Mouse (Mus musculus): Measurements from ENCODE around the gene Ier3. TPM values are rescaled to one million over a fixed set of nuclear protein-coding genes. Genes with fewer than 3 reads are reported as not detected.

The Ier3 gene
- polyA plus RNA-seq, 1 experiment from 2014 or later: 38.6 TPM

GRCm38 (mm10) chr17:35788025-35788424 lies 33.5 kb upstream of the Ier3 start:
- H3K27ac ChIP-seq (ENCODE audit: poor library complexity, severe bottlenecking): no peak overlapping the region
- H3K4me1 ChIP-seq (replicated peaks): peaks cover 23% of the 10 kb centered on the region
- H3K4me3 ChIP-seq: no peak overlapping the region
- H3K9me3 ChIP-seq (replicated peaks): no peaks in the 10 kb centered on the region
- ATAC-seq (ENCODE audit: insufficient number of reproducible peaks, low FRiP score): no peak
- no peak overlapping the region for H3K9ac ChIP-seq
- no peaks in the 10 kb centered on the region for H3K36me3 ChIP-seq
- WGBS: 75% methylated on average over 3 of the region's 3 CpGs
- H3K27me3 ChIP-seq (replicated peaks): no peaks in the 10 kb centered on the region
- H3K4me2 ChIP-seq: no peak overlapping the region

GRCm38 (mm10) chr17:35790933-35791332 lies 30.6 kb upstream of the Ier3 start:
- H3K4me3 ChIP-seq: no peak overlapping the region
- no peak overlapping the region for H3K9ac ChIP-seq
- 78% methylated on average over 4 of the region's 4 CpGs for WGBS
- H3K4me2 ChIP-seq: no peak overlapping the region
- H3K4me1 ChIP-seq (replicated peaks): peaks cover under 1% of the 10 kb centered on the region; the same call in 1 of the 2 replicates
- no peaks in the 10 kb centered on the region for H3K36me3 ChIP-seq
- no peak overlapping the region for H3K27ac ChIP-seq (ENCODE audit: poor library complexity, severe bottlenecking)
- no peak for ATAC-seq (ENCODE audit: insufficient number of reproducible peaks, low FRiP score)
- no peaks in the 10 kb centered on the region for H3K27me3 ChIP-seq (replicated peaks)
- H3K9me3 ChIP-seq (replicated peaks): no peaks in the 10 kb centered on the region

DNA sequence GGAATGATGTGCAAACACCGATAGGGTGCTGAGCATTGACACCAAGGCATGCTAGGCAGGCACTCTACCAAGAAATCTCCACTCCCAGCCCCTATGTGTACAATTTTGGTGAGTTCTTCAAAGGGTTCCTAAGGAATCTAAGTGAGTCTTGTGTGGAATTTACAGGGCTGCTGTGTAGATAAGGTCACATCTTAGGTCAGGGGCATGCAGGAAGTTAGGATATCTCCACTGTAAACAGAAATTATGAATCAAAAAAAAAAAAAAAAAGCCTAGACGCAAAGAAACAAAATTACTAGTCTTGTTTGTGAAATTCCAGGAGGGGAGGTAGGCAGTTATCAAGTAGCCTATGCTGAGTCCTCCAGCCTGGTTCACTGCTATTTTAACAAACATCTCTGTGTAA lies 28.6 kb upstream of the Ier3 start:
- Histone ChIP-seq H3K9ac (no peak overlapping the region), H3K9me3 (replicated peaks) (no peaks in the 10 kb centered on the region), H3K4me1 (replicated peaks) (no peaks in the 10 kb centered on the region), H3K4me2 (no peak overlapping the region), H3K36me3 (no peaks in the 10 kb centered on the region), H3K27ac (ENCODE audit: poor library complexity, severe bottlenecking) (no peak overlapping the region), H3K4me3 (no peak overlapping the region), H3K27me3 (replicated peaks) (no peaks in the 10 kb centered on the region)
- ATAC-seq (ENCODE audit: insufficient number of reproducible peaks, low FRiP score): no peak
- 64% methylated on average over 2 of the region's 2 CpGs for WGBS

DNA sequence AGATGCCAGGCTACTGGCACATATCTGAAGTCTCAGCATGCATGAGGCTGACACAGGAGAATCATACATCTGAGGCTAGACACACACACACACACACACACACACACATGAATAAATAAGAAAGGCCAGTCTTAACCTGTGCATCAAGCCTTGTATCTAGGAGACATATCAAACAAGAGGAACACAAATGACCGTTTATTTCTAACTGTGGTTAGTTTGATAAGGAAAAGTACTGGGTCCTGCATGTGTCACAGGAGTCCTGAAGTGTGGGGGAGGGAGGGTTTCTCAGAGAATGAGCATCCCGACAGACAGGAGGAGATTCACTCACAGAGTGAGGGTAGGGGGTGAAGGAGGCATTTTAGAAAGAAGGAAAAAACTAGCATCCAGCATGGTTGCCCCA lies 26.4 kb upstream of the Ier3 start:
- WGBS: 27% methylated on average over 2 of the region's 2 CpGs
- no peak overlapping the region for H3K4me3 ChIP-seq
- no peaks in the 10 kb centered on the region for H3K27me3 ChIP-seq (replicated peaks)
- H3K4me2 ChIP-seq: no peak overlapping the region
- H3K9ac ChIP-seq: no peak overlapping the region
- H3K4me1 ChIP-seq (replicated peaks): no peaks in the 10 kb centered on the region
- H3K27ac ChIP-seq (ENCODE audit: poor library complexity, severe bottlenecking): no peak overlapping the region
- ATAC-seq (ENCODE audit: insufficient number of reproducible peaks, low FRiP score): no peak
- H3K9me3 ChIP-seq (replicated peaks): no peaks in the 10 kb centered on the region; the same call in 1 of the 2 replicates
- H3K36me3 ChIP-seq: no peaks in the 10 kb centered on the region

- WGBS: 76% methylated on average over 6 of the region's 6 CpGs
- Histone ChIP-seq H3K36me3 (no peaks in the 10 kb centered on the region), H3K4me3 (no peak overlapping the region), H3K4me2 (no peak overlapping the region), H3K9me3 (replicated peaks) (no peaks in the 10 kb centered on the region; the same call in 1 of the 2 replicates), H3K27me3 (replicated peaks) (no peaks in the 10 kb centered on the region), H3K27ac (ENCODE audit: poor library complexity, severe bottlenecking) (no peak overlapping the region), H3K4me1 (replicated peaks) (no peaks in the 10 kb centered on the region), H3K9ac (no peak overlapping the region)
- no peak for ATAC-seq (ENCODE audit: insufficient number of reproducible peaks, low FRiP score)
Measured at GRCm38 (mm10) chr17:35795656-35796055, 25.8 kb upstream of the Ier3 start.

GRCm38 (mm10) chr17:35796835-35797234 lies 24.6 kb upstream of the Ier3 start:
- no peak for ATAC-seq (ENCODE audit: insufficient number of reproducible peaks, low FRiP score)
- Histone ChIP-seq H3K36me3 (no peaks in the 10 kb centered on the region), H3K9me3 (replicated peaks) (no peaks in the 10 kb centered on the region; the same call in 1 of the 2 replicates), H3K4me1 (replicated peaks) (no peaks in the 10 kb centered on the region), H3K27ac (ENCODE audit: poor library complexity, severe bottlenecking) (no peak overlapping the region), H3K4me3 (no peak overlapping the region), H3K9ac (no peak overlapping the region), H3K4me2 (no peak overlapping the region), H3K27me3 (replicated peaks) (no peaks in the 10 kb centered on the region)
- 62% methylated on average over 5 of the region's 5 CpGs for WGBS

- H3K9me3 ChIP-seq (replicated peaks): no peaks in the 10 kb centered on the region; the same call in 1 of the 2 replicates
- no peak overlapping the region for H3K4me3 ChIP-seq
- H3K4me2 ChIP-seq: no peak overlapping the region
- no peak overlapping the region for H3K9ac ChIP-seq
- ATAC-seq (ENCODE audit: insufficient number of reproducible peaks, low FRiP score): no peak
- H3K27me3 ChIP-seq (replicated peaks): no peaks in the 10 kb centered on the region
- WGBS: 78% methylated on average over 2 of the region's 2 CpGs
- no peaks in the 10 kb centered on the region for H3K36me3 ChIP-seq
- H3K27ac ChIP-seq (ENCODE audit: poor library complexity, severe bottlenecking): no peak overlapping the region
- peaks cover 12% of the 10 kb centered on the region for H3K4me1 ChIP-seq (replicated peaks)
Measured at GRCm38 (mm10) chr17:35800905-35801304, 20.6 kb upstream of the Ier3 start.

DNA sequence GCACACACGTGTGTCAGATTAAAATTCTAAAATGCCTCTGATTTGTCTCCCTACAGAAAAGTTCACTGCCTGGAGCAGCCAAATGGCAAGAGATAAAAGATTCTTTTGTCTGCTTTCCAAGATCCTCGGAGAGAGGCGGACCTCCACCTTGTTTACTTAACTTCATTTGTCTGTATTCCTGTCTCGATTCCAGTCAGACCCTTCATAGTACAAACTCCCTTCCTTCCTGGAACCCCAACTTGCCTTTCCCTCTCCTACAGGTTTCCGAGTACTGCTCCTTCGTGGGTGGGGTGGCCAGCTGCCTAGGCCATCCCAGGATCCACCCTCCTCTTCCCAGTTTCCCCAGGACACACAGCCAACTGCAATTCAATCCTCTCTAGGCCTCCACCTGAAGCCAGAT lies 18.5 kb upstream of the Ier3 start:
- no peaks in the 10 kb centered on the region for H3K27me3 ChIP-seq (replicated peaks)
- 53% methylated on average over 6 of the region's 6 CpGs for WGBS
- no peak for ATAC-seq (ENCODE audit: insufficient number of reproducible peaks, low FRiP score)
- peaks cover 12% of the 10 kb centered on the region for H3K4me1 ChIP-seq (replicated peaks)
- H3K4me2 ChIP-seq: no peak overlapping the region
- no peak overlapping the region for H3K4me3 ChIP-seq
- H3K9me3 ChIP-seq (replicated peaks): no peaks in the 10 kb centered on the region; the same call in 1 of the 2 replicates
- H3K36me3 ChIP-seq: no peaks in the 10 kb centered on the region
- no peak overlapping the region for H3K9ac ChIP-seq
- no peak overlapping the region for H3K27ac ChIP-seq (ENCODE audit: poor library complexity, severe bottlenecking)

DNA sequence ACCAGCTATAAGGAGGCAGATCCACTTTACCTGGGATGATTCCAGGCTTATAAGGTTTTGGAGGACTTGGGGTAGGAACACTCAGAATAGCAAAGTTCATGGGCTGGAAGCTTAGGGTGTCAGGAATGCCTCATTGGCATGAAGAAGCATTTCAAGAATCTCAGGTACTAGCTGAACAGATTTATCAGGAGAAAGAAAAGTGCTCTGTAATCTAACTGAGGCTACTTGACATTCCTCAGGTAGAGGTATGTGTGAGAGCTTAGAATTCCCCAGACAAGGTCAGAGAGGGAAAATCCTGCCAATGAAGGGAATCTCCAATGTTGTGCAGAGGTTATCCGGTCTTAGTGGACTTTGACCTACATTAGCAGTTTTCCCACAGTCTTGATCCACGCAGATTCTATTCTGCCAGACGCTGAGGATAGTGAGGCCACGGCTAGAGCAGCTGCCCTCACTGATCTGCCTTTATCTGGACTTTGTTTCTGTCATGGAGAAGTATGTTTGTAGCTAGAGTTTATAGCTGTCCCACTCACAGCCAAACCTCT lies 17.6 kb upstream of the Ier3 start:
- 32% methylated on average over 4 of the region's 4 CpGs for WGBS
- Histone ChIP-seq H3K9ac (no peak overlapping the region), H3K27me3 (replicated peaks) (no peaks in the 10 kb centered on the region), H3K4me3 (no peak overlapping the region), H3K27ac (ENCODE audit: poor library complexity, severe bottlenecking) (peak overlapping the region; percentile 20; the same call in 1 of the 2 replicates), H3K4me2 (no peak overlapping the region), H3K4me1 (replicated peaks) (peaks cover 12% of the 10 kb centered on the region), H3K9me3 (replicated peaks) (no peaks in the 10 kb centered on the region), H3K36me3 (no peaks in the 10 kb centered on the region)
- no peak for ATAC-seq (ENCODE audit: insufficient number of reproducible peaks, low FRiP score)

GRCm38 (mm10) chr17:35808073-35808472 lies 13.4 kb upstream of the Ier3 start:
- no peak overlapping the region for H3K9ac ChIP-seq
- peaks cover 33% of the 10 kb centered on the region for H3K4me1 ChIP-seq (replicated peaks)
- no peak for ATAC-seq (ENCODE audit: insufficient number of reproducible peaks, low FRiP score)
- no peaks in the 10 kb centered on the region for H3K36me3 ChIP-seq
- peak overlapping the region; percentile 26; the same call in 1 of the 2 replicates for H3K27ac ChIP-seq (ENCODE audit: poor library complexity, severe bottlenecking)
- WGBS: 72% methylated on average over 9 of the region's 9 CpGs
- no peak overlapping the region for H3K4me3 ChIP-seq
- H3K27me3 ChIP-seq (replicated peaks): no peaks in the 10 kb centered on the region
- no peak overlapping the region for H3K4me2 ChIP-seq
- H3K9me3 ChIP-seq (replicated peaks): no peaks in the 10 kb centered on the region

DNA sequence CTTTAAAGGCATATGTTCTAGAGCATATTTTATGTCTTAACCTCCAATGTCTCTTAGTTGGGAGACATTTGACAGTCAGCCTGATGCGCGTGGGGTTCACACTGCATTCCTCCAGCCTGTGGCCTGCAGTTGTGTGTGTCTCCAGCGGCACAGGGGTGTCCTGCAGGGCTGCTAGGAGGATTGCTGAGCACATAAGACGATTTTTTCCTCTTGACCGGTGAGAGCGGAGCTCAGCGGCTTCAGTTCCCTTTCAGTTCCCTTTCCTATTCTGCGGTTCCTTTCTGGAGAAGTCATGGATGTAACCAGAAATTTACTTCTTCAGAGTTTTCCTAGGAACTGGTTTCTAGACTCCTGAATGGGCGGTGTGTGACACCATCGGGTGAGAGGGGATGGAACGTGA lies 12.1 kb upstream of the Ier3 start:
- H3K4me3 ChIP-seq: no peak overlapping the region
- no peak overlapping the region for H3K27ac ChIP-seq (ENCODE audit: poor library complexity, severe bottlenecking)
- H3K4me1 ChIP-seq (replicated peaks): peaks cover 33% of the 10 kb centered on the region
- H3K4me2 ChIP-seq: no peak overlapping the region
- H3K36me3 ChIP-seq: no peaks in the 10 kb centered on the region
- H3K9ac ChIP-seq: no peak overlapping the region
- no peaks in the 10 kb centered on the region for H3K27me3 ChIP-seq (replicated peaks)
- ATAC-seq (ENCODE audit: insufficient number of reproducible peaks, low FRiP score): no peak
- no peaks in the 10 kb centered on the region for H3K9me3 ChIP-seq (replicated peaks)
- 80% methylated on average over 11 of the region's 11 CpGs for WGBS

Data from heart, embryonic 12.5 days (tissue).